Mouse (Mus musculus): ENCODE measurements around the gene Pla2g3.

DNA sequence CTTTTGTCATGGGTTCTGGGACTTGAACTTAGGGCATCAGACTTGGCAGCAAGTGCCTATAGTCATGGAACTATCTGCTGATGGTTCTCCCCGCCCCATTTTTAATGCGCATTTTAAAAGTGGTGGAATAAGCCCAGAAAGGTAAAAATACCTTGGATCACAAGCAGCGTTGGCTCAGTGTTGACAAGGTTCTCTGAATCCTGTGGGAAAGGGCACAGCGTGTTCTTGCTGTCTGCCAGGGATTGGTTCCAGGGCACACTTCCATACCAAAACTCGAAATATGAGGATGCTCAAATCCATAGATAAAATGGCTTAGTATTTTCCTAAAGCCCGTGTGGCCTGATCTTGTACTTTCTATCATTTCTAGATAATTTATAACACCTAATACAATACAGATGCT lies 25.2 kb downstream of the Pla2g3 start:
- TF ChIP-seq CTCF (IDR thresholded peaks at IDR 0.05; ENCODE audit: low read depth, low read length) (no peak), POLR2A (IDR thresholded peaks at IDR 0.05; ENCODE audit: extremely low read depth, insufficient read depth, low read length) (no peak)

All from liver, adult 2 months (tissue).